Mouse (Mus musculus) bone marrow macrophage, adult 2 months (primary cell): ENCODE results near the gene Cd6. TPM values are rescaled to one million over a fixed set of nuclear protein-coding genes. Genes with fewer than 3 reads are reported as not detected.

Experiments
- H3K27ac ChIP-seq: 2 replicates; pipeline ENCODE4 v1.5.1; 2012; ENCODE audit warnings: low read depth, low read length; ENCODE audit not compliant: insufficient read depth
- H3K4me1 ChIP-seq: 2 replicates; pipeline ENCODE4 v1.6.1; 2012; ENCODE audit warnings: low read length; ENCODE audit not compliant: control insufficient read depth, insufficient read depth
- H3K4me3 ChIP-seq: 2 replicates; pipeline ENCODE4 v1.5.1; 2012; ENCODE audit warnings: mild to moderate bottlenecking, low read length, moderate library complexity; ENCODE audit not compliant: insufficient read depth
- CTCF ChIP-seq: IDR thresholded peaks from 2 replicates; pipeline ENCODE4 v1.5.1; 2012; ENCODE audit warnings: low read depth, mild to moderate bottlenecking, low read length, moderate library complexity
- POLR2A ChIP-seq: IDR thresholded peaks from 2 replicates; pipeline ENCODE4 v1.6.1; 2012; ENCODE audit warnings: mild to moderate bottlenecking, low read depth, low read length, borderline replicate concordance
- polyA plus RNA-seq: library from polyadenylated mRNA; stranded (reverse); fragments of >200 nt; gene quantifications from 2 replicates; pipeline ENCODE4 v1.2.4, GENCODE M21; 2012; ENCODE audit not compliant: missing spikeins, insufficient read depth, insufficient read length

The Cd6 gene
- polyA plus RNA-seq, 1 experiment = not detected

DNA sequence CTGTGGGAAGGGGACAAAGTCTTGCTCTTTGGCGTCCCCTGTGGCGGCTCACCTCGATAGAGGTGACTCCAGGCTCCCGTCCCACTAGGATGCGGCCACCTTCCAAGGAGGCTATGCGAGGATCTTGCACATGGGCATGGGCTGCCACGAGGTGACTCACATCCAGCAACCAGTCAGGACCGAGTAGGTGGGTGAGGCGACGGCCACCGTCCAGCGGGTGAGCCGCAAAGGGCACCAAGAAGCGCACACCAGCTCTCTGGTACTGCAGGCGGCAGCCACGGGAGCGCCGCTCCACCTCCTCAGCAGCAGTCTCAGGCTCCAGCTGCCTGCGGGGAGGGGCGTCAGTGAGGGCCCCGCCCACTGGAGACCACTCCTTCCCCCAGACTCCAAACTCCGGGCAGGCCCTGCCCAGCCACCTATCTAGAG is 30.2 kb upstream of the Cd6 start:
- H3K27ac ChIP-seq = no peak overlapping the region
- peaks cover 17% of the 10 kb centered on the region for H3K4me1 ChIP-seq
- no peak overlapping the region for H3K4me3 ChIP-seq
- TF ChIP-seq POLR2A (no peak), CTCF (no peak)

DNA sequence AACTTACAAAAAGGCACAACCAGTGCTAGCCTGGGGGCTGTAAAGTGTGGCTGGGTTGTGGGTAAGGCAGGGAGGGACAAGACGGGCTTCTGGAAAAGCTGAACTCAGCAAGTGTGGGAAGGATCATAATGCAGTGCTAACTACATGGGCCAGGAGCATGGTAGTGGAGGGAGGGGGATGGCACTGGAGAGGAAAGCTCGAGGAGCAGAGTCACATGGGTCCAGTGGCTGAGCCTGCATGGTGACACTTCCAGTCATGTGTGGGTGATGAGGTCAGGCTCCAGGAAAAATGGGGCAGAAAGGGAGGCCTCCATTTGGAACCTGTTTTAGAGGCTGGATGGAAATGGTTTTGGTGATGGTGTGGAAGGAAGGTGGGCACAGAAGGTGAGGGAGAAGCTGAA is 26.7 kb upstream of the Cd6 start:
- Histone ChIP-seq H3K27ac (peak overlapping the region; percentile 42), H3K4me3 (no peak overlapping the region), H3K4me1 (peaks cover 17% of the 10 kb centered on the region)
- TF ChIP-seq POLR2A (no peak), CTCF (no peak)

DNA sequence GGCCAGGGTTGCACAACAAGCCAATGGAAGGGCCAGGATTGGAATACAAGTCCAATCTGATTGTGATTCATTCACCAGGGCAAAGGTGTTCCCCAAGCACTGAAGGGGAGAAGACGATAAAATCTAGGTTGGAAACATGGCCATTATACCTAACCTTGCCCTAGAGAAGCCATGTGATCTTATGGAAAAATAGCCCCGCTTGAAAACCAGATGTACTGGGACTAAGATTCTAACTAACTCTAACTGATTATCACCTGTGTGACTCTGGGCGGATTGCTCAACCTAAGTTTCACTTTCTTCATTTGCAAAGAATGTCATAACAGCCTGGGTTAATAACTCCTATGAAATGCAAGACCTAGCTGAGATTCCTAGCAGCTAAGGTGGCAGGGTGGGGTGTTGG is 25.6 kb upstream of the Cd6 start:
- H3K4me3 ChIP-seq = no peak overlapping the region
- H3K4me1 ChIP-seq = peaks cover 17% of the 10 kb centered on the region
- H3K27ac ChIP-seq = no peak overlapping the region
- TF ChIP-seq POLR2A = no peak
- TF ChIP-seq CTCF = no peak

DNA sequence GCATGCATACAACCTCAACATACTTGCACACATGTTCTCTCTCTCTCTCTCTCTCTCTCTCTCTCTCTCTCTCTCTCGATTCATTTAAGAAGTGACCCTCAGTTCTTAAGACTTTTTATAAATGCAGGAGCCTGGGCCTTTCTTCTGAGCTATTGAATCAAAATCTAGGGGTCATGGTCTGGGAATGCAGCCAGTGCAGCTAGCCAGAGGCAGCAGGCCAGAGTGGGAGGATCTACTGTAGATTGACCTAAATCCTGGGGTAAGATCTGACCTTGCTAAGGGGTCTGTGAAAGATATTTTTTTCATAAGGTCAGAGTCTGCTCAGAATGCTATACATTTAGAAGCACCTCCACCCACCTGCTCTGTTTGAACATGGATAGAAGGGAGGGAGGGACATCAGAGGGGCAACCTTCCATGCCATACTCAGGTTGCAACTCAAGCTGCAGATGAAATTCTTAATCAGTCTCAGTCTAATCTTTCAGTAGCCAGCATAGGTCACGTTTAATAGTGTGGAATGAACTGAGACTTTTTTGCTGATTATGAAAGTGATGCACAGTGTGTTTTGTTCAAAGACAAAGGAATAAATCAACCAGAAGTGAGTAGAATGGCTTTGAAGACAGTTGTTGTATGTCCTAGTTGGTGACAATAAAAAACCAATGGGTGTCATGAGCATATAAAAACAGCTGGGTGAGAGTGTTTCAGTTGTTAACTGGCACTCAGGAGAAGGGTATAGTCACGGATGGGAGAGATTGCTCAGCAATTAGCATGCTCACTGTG is 17.6 kb upstream of the Cd6 start:
- TF ChIP-seq POLR2A (no peak), CTCF (no peak)
- no peak overlapping the region for H3K27ac ChIP-seq
- no peak overlapping the region for H3K4me3 ChIP-seq
- peaks cover 29% of the 10 kb centered on the region for H3K4me1 ChIP-seq

DNA sequence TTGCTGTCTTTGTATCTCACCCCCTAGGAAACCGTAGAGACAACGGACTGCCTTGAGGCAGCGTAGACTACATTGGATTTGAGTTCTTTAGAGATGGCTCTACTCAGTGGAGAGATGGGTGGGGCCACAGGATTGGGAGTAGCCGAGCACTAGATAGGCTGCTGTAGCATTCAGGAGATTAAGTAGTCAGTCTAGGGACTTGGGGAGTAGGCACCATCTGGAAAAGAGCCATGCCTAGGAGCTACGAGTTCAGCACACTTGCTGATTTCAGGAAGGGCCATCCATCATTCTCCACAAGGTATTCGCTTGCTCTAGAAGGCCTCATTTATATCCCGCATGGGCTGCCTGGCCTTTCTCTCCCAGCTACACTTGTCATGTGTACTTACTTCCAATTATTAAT is 16.3 kb upstream of the Cd6 start:
- Histone ChIP-seq H3K27ac (no peak overlapping the region), H3K4me1 (peaks cover 31% of the 10 kb centered on the region), H3K4me3 (no peak overlapping the region)
- TF ChIP-seq CTCF = no peak
- no peak for TF ChIP-seq POLR2A

DNA sequence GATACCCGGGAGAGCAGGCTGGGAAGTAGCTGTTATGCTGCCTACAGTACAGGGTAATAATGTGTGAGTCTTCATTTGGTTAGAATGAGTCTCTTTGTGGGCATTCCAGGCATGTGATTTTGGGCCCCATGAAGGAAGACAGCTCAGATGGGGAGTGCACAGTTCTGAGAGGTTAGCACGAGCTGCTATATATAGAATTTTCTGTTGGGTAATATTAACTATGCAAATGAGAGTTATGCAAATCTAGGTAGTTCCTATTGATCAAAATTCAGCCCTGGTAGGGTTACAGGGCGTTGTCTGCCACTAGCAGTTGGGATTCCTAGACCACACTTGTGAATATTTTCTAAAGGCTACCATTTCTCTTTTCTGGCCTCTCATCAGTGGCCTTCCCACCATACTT is 15.6 kb upstream of the Cd6 start:
- no peak overlapping the region for H3K27ac ChIP-seq
- no peak overlapping the region for H3K4me3 ChIP-seq
- TF ChIP-seq POLR2A (no peak), CTCF (no peak)
- H3K4me1 ChIP-seq = peaks cover 36% of the 10 kb centered on the region

DNA sequence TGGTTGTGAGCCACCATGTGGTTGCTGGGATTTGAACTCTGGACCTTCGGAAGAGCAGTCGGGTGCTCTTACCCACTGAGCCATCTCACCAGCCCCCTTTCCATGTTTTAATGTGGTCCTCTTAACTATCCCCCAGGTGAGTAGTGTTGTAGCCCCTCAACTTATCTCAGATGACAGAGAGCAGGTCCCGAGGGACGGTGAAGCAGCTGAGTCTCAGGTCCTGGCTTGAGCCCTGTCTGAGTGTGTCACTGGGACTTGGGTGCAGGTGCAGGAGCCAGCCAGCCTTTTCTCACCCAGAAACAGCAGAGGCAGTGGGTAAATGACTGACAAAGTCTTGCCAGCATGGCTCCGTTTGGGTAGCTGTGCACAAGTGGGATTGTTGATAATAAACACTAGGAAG is 14.3 kb upstream of the Cd6 start:
- Histone ChIP-seq H3K27ac (no peak overlapping the region), H3K4me3 (peak overlapping the region; percentile 48), H3K4me1 (peaks cover 42% of the 10 kb centered on the region)
- no peak for TF ChIP-seq CTCF

DNA sequence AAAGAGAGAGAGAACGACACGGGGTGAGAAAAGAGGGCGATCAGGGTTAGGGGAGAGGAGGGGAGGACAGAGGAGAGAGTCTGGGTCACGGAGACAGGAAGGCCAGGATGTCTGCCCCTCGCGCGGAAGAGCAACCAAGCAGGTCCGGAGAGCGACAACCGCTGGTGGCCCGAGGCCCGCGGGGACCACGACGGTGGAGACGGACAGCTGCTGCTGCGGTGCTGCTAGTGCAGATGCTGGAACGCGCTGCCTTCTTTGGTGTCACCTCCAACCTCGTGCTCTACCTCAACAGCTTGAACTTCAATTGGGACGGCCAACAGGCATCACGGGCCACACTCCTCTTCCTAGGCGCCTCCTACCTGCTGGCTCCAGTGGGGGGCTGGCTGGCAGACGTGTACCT is 13.1 kb upstream of the Cd6 start:
- no peak for TF ChIP-seq CTCF
- TF ChIP-seq POLR2A = no peak
- Histone ChIP-seq H3K4me1 (peaks cover 43% of the 10 kb centered on the region), H3K27ac (peak overlapping the region; percentile 78), H3K4me3 (peak overlapping the region; percentile 61)

DNA sequence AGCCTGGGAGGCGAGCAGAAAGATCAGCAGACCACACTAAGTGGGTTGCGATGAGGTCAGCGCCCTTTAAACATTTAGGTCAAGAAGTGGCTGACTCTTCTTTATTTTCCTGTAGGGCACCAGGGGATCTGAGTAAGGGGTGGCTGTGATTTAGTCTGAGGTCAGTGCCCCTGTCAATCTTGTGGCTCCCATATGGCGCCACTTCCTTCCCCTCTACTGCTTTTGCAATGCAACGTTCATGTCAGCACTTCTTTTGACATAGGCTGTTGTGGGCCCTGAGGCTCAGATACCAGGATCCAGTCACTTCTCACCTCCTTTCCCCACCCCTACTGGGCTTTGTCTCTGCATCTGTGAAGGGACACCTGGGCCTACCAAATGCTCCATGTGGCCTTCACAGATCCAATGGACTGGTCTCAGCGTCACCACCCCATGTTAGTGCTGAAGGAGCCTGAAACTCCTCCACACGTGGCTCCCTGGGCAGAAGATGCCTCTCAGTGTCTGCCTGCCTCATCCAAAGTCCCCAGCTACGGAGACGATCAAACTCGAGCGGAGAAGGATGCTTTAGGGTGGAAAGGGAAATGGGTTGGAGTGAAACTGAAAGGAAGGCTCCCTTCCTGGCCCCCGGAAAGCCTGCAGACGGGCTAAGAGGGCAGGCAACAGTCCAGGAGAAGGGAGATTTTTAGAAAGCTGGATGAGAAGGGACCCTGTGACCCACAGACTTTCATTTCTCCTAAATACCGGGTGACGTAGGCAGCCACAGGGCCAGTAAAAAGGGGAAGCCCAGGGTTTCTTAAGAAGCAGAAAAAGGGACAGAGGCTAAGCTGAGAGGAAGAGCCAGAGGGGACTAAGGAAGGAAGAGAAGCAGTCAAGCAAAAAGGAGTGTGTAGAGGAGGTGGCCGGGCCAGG is 12.1 kb upstream of the Cd6 start:
- H3K4me1 ChIP-seq = peaks cover 43% of the 10 kb centered on the region
- no peak for TF ChIP-seq POLR2A
- TF ChIP-seq CTCF = no peak
- H3K4me3 ChIP-seq = peak overlapping the region; percentile 62
- peak overlapping the region; percentile 98 for H3K27ac ChIP-seq

DNA sequence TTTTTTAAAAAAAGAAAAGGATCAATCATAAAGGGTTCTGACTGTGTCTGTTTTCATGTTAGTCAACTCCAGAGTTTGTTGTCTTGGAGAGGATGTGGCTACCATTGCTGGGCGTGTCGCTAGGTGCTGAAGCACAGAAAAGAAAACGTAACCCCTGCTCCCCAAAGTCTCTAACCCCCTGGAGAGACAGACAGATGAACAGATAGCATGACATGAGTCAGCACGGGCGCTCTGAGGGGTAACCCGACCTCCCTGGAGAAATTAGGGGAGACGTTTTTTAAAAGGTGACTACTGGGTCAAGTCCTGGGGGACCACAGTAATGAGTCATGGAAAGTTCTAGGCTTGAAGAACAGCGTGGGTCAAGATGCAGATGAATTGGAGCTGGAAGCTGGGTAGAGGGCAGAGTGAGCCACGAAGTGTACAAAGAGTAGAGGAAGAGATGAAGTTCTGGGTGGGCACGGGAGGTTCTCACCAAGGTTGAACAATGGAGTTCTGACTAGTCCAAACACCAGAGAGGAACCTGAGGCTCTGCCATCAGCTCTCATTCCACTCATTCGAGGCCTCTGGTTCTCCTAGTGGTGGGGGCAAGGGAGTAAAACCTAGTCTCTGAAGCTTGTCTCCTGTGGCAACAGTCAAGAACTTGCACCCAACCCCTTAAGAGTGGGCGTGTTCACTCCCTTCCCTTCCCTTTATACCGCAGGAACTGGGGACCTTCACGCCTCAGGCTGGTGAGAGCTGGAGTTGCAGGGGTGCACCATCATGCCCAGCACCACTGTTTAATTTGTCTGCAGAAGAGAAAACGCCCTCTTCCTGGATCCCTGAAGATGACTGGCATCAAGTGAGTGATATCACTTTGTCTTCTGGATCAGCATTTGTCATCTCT is 9.4 kb upstream of the Cd6 start, which contains the start of gene Slc15a3:
Gene Slc15a3, plus strand, starts transcription at position 718 of the 883 bp plus-strand sequence.
- H3K27ac ChIP-seq = no peak within 1 kb of the TSS
- H3K4me1 ChIP-seq = peaks cover 26% of the 10 kb centered on the region
- TF ChIP-seq CTCF (no peak), POLR2A (no peak)
- no peak within 1 kb of the TSS for H3K4me3 ChIP-seq
